Mouse (Mus musculus): ENCODE results near the gene Ncoa7. TPM values are rescaled to one million over a fixed set of nuclear protein-coding genes. Genes with fewer than 3 reads are reported as not detected.

Gene Ncoa7
- polyA plus RNA-seq, 1 experiment from 2014 or later: 8.8 TPM

- DNase-seq (ENCODE audit: low spot score): peak; percentile 48
- no peaks in the 10 kb centered on the region for H3K4me1 ChIP-seq (ENCODE audit: insufficient read depth, low read depth, low read length)
- H3K27ac ChIP-seq (ENCODE audit: low read length): no peak overlapping the region
- peak; percentile 34 for ATAC-seq
- H3K9me3 ChIP-seq (ENCODE audit: low read length): no peaks in the 10 kb centered on the region
- no peak overlapping the region for H3K9ac ChIP-seq (replicated peaks; ENCODE audit: low read depth)
- H3K4me3 ChIP-seq (ENCODE audit: low read depth, low read length): peak overlapping the region; percentile 38
- peak overlapping the region; percentile 44 for H3K4me2 ChIP-seq (replicated peaks; ENCODE audit: low read depth, low read length)
- 12% methylated on average over 9 of the region's 9 CpGs for WGBS
- no peaks in the 10 kb centered on the region for H3K36me3 ChIP-seq (ENCODE audit: insufficient read depth, low read length)
- no peaks in the 10 kb centered on the region for H3K27me3 ChIP-seq (replicated peaks; ENCODE audit: insufficient read depth, low read length)
- no peak for TF ChIP-seq CTCF (IDR thresholded peaks at IDR 0.05)
Measured at GRCm38 (mm10) chr10:30810247-30810966, 7.3 kb upstream of the Ncoa7 start.

- Histone ChIP-seq H3K27me3 (replicated peaks; ENCODE audit: insufficient read depth, low read length) (no peaks in the 10 kb centered on the region), H3K4me1 (ENCODE audit: insufficient read depth, low read depth, low read length) (no peaks in the 10 kb centered on the region), H3K9me3 (ENCODE audit: low read length) (no peaks in the 10 kb centered on the region), H3K27ac (ENCODE audit: low read length) (peak overlapping the region; percentile 91), H3K4me3 (ENCODE audit: low read depth, low read length) (peak overlapping the region; percentile 92), H3K36me3 (ENCODE audit: insufficient read depth, low read length) (no peaks in the 10 kb centered on the region), H3K4me2 (replicated peaks; ENCODE audit: low read depth, low read length) (peak overlapping the region; percentile 68), H3K9ac (replicated peaks; ENCODE audit: low read depth) (peak overlapping the region; percentile 48; the same call in 1 of the 2 replicates)
- 20% methylated on average over 7 of the region's 7 CpGs for WGBS
- ATAC-seq: no peak
- TF ChIP-seq CTCF (IDR thresholded peaks at IDR 0.05) (no peak), EP300 (IDR thresholded peaks at IDR 0.05) (no peak)
- DNase-seq (ENCODE audit: low spot score): no peak
Measured at GRCm38 (mm10) chr10:30803587-30804253, 594 bp upstream of the Ncoa7 start.

DNA sequence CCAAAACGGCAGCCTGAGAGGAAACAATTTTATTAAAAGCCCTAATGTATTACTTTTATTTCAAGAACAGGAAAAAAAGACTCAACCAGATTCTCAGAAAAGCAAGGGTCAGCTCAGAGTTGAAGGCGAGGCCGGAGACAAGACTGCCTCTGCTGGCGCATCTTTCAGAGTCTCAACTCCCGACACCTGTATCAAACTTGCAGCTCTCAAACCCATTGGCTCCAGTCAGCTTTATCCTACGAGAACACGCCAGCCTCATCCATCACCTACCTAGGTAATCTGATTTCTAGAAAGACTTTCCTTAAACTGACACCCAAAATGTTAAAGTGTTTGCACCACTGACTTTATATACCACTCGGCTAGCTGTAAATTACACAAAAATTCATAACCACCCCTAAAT, 1.1 kb downstream of the Ncoa7 start:
- 11% methylated on average over 8 of the region's 8 CpGs for WGBS
- Histone ChIP-seq H3K36me3 (ENCODE audit: insufficient read depth, low read length) (no peaks in the 10 kb centered on the region), H3K27me3 (replicated peaks; ENCODE audit: insufficient read depth, low read length) (no peaks in the 10 kb centered on the region), H3K27ac (ENCODE audit: low read length) (peak overlapping the region; percentile 91; the same call in 1 of the 2 replicates), H3K9ac (replicated peaks; ENCODE audit: low read depth) (peak overlapping the region; percentile 48), H3K4me2 (replicated peaks; ENCODE audit: low read depth, low read length) (peak overlapping the region; percentile 68), H3K4me1 (ENCODE audit: insufficient read depth, low read depth, low read length) (no peaks in the 10 kb centered on the region), H3K9me3 (ENCODE audit: low read length) (no peaks in the 10 kb centered on the region), H3K4me3 (ENCODE audit: low read depth, low read length) (peak overlapping the region; percentile 92)
- TF ChIP-seq CTCF (IDR thresholded peaks at IDR 0.05): no peak
- no peak for TF ChIP-seq EP300 (IDR thresholded peaks at IDR 0.05)
- ATAC-seq: no peak
- no peak for DNase-seq (ENCODE audit: low spot score)

DNA sequence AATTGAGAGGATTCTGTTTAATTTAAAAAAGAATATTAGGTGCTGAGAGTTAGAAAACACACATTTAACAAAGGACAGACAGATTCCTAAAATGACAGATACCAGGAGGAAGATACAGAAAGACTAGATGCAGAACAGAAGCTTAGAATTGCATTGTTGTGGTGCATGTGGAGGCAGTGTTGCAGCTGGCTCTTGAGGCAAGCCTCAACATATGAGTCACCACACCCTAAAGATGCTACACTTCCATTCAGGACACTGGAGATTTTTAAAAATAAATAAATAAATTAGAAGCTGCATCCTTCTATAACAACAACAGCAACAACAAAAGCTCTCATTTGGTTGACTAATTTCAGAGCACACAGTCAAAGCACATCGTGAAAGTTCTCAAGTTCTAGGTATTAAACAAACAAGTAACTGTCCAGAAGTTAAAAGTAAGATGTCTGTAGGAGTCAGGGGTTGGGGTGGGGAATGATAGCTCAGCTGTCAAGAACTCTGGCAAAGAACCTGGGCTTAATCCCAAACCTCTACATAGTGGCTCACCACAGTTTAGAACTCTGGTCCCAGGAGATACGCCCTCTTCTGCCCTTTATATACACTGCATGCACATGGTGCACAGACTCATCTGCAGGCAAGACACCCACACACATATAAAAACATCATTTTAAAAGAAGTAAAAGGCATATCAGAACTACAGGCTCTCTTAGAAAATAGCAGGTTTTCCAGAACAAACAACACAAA, 3.2 kb downstream of the Ncoa7 start:
- TF ChIP-seq EP300 (IDR thresholded peaks at IDR 0.05) (no peak), CTCF (IDR thresholded peaks at IDR 0.05) (no peak)
- Histone ChIP-seq H3K4me1 (ENCODE audit: insufficient read depth, low read depth, low read length) (no peaks in the 10 kb centered on the region), H3K9ac (replicated peaks; ENCODE audit: low read depth) (no peak overlapping the region), H3K36me3 (ENCODE audit: insufficient read depth, low read length) (no peaks in the 10 kb centered on the region), H3K4me2 (replicated peaks; ENCODE audit: low read depth, low read length) (no peak overlapping the region), H3K27ac (ENCODE audit: low read length) (no peak overlapping the region), H3K9me3 (ENCODE audit: low read length) (no peaks in the 10 kb centered on the region), H3K4me3 (ENCODE audit: low read depth, low read length) (no peak overlapping the region), H3K27me3 (replicated peaks; ENCODE audit: insufficient read depth, low read length) (no peaks in the 10 kb centered on the region)
- DNase-seq (ENCODE audit: low spot score) (no peak), ATAC-seq (no peak)
- WGBS: 89% methylated on average over 2 of the region's 2 CpGs

GRCm38 (mm10) chr10:30796469-30797261, 6.5 kb downstream of the Ncoa7 start:
- H3K4me3 ChIP-seq (ENCODE audit: low read depth, low read length): no peak overlapping the region

More at GRCm38 (mm10) chr10:30796469-30797261, 6.5 kb downstream of the Ncoa7 start:
- no peaks in the 10 kb centered on the region for H3K4me1 ChIP-seq (ENCODE audit: insufficient read depth, low read depth, low read length)
- ATAC-seq (no peak), DNase-seq (ENCODE audit: low spot score) (no peak)
- no peak overlapping the region for H3K9ac ChIP-seq (replicated peaks; ENCODE audit: low read depth)
- TF ChIP-seq EP300 (IDR thresholded peaks at IDR 0.05) (no peak), CTCF (IDR thresholded peaks at IDR 0.05) (no peak)
- 80% methylated on average over 5 of the region's 5 CpGs for WGBS
- no peaks in the 10 kb centered on the region for H3K9me3 ChIP-seq (ENCODE audit: low read length)
- H3K36me3 ChIP-seq (ENCODE audit: insufficient read depth, low read length): no peaks in the 10 kb centered on the region
- H3K27ac ChIP-seq (ENCODE audit: low read length): no peak overlapping the region
- H3K27me3 ChIP-seq (replicated peaks; ENCODE audit: insufficient read depth, low read length): no peaks in the 10 kb centered on the region
- H3K4me2 ChIP-seq (replicated peaks; ENCODE audit: low read depth, low read length): no peak overlapping the region
